Mouse (Mus musculus): ENCODE measurements around the gene Gm136.

GRCm38 (mm10) chr4:34749236-34749635 lies 6.8 kb downstream of the Gm136 start:
- TF ChIP-seq TAL1 (IDR thresholded peaks at IDR 0.05; ENCODE audit: low read length) (no peak), GATA1 (IDR thresholded peaks at IDR 0.05; ENCODE audit: low read length) (no peak)

Data from erythroblast, embryonic 14.5 days (primary cell).